Mouse (Mus musculus) intestine, embryonic 14.5 days (tissue): ENCODE measurements around the gene 1810013L24Rik. TPM values are rescaled to one million over a fixed set of nuclear protein-coding genes. Genes with fewer than 3 reads are reported as not detected.

ENCODE experiments used
- ATAC-seq: fragments of 200-750 bp; cut with Nextera tagmentation; replicated peaks from 2 replicates; pipeline ENCODE4 v1.8.0; 2017; ENCODE audit warnings: low read depth, moderate number of reproducible peaks, moderate TSS enrichment, moderate library complexity; ENCODE audit not compliant: low FRiP score, low TSS enrichment
- DNase-seq: peaks from one replicate; pipeline ENCODE4 v3.0.0-alpha.2; 2018; ENCODE audit warnings: low spot score
- H3K27ac ChIP-seq: fragments of 300-500 bp; sonication (generic); 2 replicates; pipeline ENCODE4 v1.5.1; 2014; ENCODE audit warnings: low read depth, mild to moderate bottlenecking, control low read depth
- H3K27me3 ChIP-seq: fragments of 300-500 bp; sonication (generic); replicated peaks from 2 replicates; pipeline ENCODE4 v1.6.1; 2014; ENCODE audit warnings: low read length, control low read depth; ENCODE audit not compliant: control insufficient read depth, insufficient read depth
- H3K36me3 ChIP-seq: fragments of 300-500 bp; sonication (generic); 2 replicates; pipeline ENCODE4 v1.6.1; 2014; ENCODE audit warnings: low read length, control low read depth; ENCODE audit not compliant: control insufficient read depth, insufficient read depth
- H3K4me1 ChIP-seq: fragments of 300-500 bp; sonication (generic); replicated peaks from 2 replicates; pipeline ENCODE4 v1.6.1; 2014; ENCODE audit warnings: low read length, control low read depth, mixed read lengths; ENCODE audit not compliant: control insufficient read depth, insufficient read depth
- H3K4me2 ChIP-seq: fragments of 300-500 bp; sonication (generic); 2 replicates; pipeline ENCODE4 v1.6.1; 2014; ENCODE audit warnings: low read length
- H3K4me3 ChIP-seq: fragments of 300-500 bp; sonication (generic); 2 replicates; pipeline ENCODE4 v1.5.1; 2014; ENCODE audit warnings: low read depth, low read length, control low read depth, mixed read lengths
- H3K9ac ChIP-seq: fragments of 300-500 bp; sonication (generic); 2 replicates; pipeline ENCODE4 v1.6.1; 2014; ENCODE audit warnings: mild to moderate bottlenecking, low read length
- H3K9me3 ChIP-seq: fragments of 300-500 bp; sonication (generic); 2 replicates; pipeline ENCODE4 v1.6.1; 2016; ENCODE audit warnings: low read length, control low read depth; ENCODE audit not compliant: control insufficient read depth
- WGBS: fragments of 180-500 bp; shearing (Covaris S2); extraction: QIAGEN DNeasy Blood & Tissue Kit; methylation state at CpG from one replicate; pipeline ENCODE4 v1.1.7; 2014; 5-methylcytosine and 5-hydroxymethylcytosine counted together
- polyA plus RNA-seq: library from polyadenylated mRNA; unstranded; fragments of >200 nt; fragmentation: Nextera tagmentation; extraction: Ambion mirVana; gene quantifications from 2 replicates; pipeline ENCODE4 v1.2.1, GENCODE M21; 2014

The 1810013L24Rik gene
- polyA plus RNA-seq, 1 experiment from 2014 or later: 14.3 TPM

DNA sequence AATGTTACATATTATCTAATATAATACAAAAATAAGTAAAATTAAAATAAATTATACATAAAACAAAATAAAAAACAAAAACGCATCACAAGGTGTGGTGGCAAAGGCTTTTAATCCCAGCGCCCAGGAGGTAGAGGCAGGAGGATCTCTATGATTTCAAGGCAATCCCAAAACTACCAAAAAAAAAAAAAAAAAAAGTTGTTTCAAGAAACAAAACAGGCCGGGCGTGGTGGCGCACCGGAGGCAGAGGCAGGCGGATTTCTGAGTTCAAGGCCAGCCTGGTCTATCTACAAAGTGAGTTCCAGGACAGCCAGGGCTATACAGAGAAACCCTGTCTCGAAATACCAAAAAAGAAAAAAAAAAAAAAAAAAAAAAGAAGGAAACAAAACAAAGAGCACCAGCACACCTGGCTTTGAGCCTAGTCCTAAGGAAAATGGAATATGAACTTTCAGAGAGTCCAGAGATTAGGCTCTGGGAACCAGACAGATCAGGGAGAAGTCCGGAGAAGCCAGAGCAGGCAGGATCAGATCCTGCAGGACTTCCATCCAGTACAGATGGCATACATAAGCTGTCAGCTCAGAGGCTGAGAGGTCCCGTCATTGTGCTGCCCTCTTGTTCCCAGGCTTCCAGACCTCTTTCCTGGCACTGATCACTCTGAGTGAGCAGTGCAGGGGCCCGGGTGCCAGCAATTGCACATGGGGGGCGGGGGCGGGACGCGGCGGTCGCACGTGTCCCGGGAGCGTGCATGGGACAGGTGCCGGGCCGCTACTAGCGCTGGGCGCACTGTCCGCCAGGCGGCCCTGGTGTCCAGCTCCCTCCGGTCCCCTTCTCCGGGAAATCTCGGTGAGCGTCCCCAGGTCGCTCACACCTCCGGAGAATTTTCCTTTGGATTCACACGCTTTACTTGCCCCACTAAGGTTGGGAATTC, 1.0 kb upstream of the 1810013L24Rik start:
- H3K4me1 ChIP-seq: peaks cover 22% of the 10 kb centered on the region
- H3K36me3 ChIP-seq: peaks cover 24% of the 10 kb centered on the region
- H3K27me3 ChIP-seq: no peaks in the 10 kb centered on the region
- DNase-seq (no peak), ATAC-seq (peak; percentile 57)
- H3K9me3 ChIP-seq: no peaks in the 10 kb centered on the region
- H3K9ac ChIP-seq: peak overlapping the region; percentile 46
- 9% methylated on average over 33 of the region's 33 CpGs for WGBS
- peak overlapping the region; percentile 47 for H3K4me3 ChIP-seq
- peak overlapping the region; percentile 80 for H3K4me2 ChIP-seq
- H3K27ac ChIP-seq: peak overlapping the region; percentile 92

DNA sequence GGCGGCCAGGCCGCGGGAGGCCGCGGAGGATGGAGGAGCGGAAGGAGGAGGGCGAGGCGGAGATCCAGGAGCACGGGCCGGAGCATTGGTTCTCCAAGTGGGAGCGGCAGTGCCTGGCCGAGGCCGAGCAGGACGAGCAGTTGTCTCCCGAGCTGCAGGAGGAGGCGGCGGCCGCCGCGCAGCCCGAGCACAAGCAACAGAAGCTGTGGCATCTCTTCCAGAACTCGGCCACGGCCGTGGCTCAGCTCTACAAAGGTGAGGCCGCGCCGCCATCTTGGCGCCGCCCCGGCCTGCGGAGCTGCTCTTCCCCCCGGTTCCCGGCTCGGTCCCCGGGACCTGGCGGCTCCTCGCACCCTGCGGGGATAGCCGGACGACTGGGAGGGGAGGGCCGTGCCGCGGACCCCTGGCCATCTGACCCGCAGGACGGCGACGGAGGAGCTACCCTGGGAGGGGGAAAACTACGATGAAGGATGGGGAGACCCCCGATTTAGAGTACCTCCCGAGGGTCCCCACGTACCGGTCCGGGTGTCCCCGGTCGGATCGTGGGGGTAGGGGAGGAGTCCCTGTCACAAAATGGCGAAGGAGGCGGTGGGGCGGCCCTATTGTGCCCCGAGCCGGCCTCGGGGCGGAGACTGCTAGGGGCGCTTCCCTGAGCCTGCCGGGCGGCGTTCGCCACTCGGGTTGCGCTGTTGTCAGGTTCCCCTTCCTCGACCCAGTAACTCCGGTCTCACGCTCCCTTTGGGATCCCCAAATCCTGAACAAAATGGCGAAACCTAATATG, 721 bp downstream of the 1810013L24Rik start:
- no peaks in the 10 kb centered on the region for H3K27me3 ChIP-seq
- H3K4me1 ChIP-seq: peaks cover 24% of the 10 kb centered on the region
- H3K9me3 ChIP-seq: no peaks in the 10 kb centered on the region
- DNase-seq (peak; percentile 85), ATAC-seq (peak; percentile 16)
- under 1% methylated on average over 69 of the region's 74 CpGs for WGBS
- peak overlapping the region; percentile 85 for H3K4me2 ChIP-seq
- H3K27ac ChIP-seq: peak overlapping the region; percentile 92
- H3K36me3 ChIP-seq: peaks cover 39% of the 10 kb centered on the region
- H3K4me3 ChIP-seq: peak overlapping the region; percentile 86
- peak overlapping the region; percentile 94 for H3K9ac ChIP-seq

DNA sequence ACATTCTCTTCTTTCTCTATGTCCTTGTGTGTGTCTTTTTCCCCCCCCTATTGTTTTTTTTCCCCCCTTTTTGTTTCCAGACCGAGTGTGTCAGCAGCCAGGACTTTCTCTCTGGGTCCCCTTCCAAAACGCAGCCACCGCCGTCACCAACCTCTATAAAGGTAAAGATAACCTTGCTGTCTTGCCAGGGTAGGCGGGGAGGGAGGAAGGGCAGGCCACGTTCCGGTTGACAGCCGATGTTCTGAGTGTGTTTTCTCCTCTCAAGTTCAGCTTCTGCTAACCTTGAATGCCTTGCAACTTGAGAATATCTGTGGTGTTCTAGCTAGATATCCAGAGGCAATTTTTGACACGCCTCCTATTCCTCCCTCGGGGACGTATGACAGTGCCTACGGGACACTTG, 1.3 kb downstream of the 1810013L24Rik start:
- peaks cover 24% of the 10 kb centered on the region for H3K4me1 ChIP-seq
- 2% methylated on average over 12 of the region's 12 CpGs for WGBS
- no peaks in the 10 kb centered on the region for H3K9me3 ChIP-seq
- peaks cover 41% of the 10 kb centered on the region for H3K36me3 ChIP-seq
- no peaks in the 10 kb centered on the region for H3K27me3 ChIP-seq
- H3K4me2 ChIP-seq: peak overlapping the region; percentile 85
- H3K4me3 ChIP-seq: peak overlapping the region; percentile 86
- ATAC-seq (no peak), DNase-seq (peak; percentile 57)
- H3K9ac ChIP-seq: peak overlapping the region; percentile 94
- no peak overlapping the region for H3K27ac ChIP-seq

DNA sequence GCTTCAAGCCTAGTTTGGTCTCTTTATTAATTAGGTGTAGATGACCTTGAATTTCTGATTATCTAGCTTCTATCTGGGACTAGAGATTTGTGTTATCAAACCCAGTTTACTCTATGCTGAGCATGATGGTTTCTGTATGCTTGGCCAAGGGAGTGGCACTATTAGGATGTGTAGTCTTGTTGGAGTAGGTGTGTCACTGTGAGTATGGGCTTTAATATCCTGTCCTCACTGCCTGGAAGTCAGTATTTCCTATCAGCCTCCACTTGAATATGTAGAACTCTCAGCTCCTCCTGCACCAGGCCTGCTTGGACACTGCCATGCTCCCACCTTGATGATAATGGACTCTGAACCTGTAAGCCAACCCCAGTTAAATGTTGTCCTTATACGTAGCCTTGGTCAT, 7.0 kb downstream of the 1810013L24Rik start:
- Histone ChIP-seq H3K4me1 (peaks cover 19% of the 10 kb centered on the region), H3K9me3 (no peaks in the 10 kb centered on the region), H3K4me2 (no peak overlapping the region), H3K27me3 (no peaks in the 10 kb centered on the region), H3K9ac (no peak overlapping the region), H3K4me3 (no peak overlapping the region), H3K27ac (no peak overlapping the region), H3K36me3 (peaks cover 81% of the 10 kb centered on the region)
- DNase-seq (no peak), ATAC-seq (no peak)
- 100% methylated on average over 1 of the region's 1 CpGs for WGBS

DNA sequence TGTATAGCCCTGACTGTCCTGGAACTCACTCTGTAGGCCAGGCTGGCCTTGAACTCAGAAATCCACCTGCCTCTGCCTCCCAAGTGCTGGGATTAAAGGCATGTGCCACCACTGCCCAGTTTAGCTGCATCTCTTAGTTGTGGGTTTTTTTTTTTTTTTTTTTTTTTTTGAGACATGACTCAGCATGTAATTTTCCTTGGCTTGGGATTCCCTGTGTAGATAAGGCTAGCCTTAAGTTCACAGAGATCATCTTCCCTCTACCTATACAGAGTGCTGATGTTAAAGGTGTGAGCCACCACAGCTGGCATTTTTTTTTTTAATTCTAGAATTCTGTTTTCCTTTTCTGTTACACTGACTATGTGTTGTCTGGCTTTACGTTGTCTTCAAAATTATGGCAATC, 7.7 kb downstream of the 1810013L24Rik start:
- Histone ChIP-seq H3K27ac (no peak overlapping the region), H3K4me2 (no peak overlapping the region), H3K4me1 (peaks cover 14% of the 10 kb centered on the region), H3K9ac (no peak overlapping the region), H3K27me3 (no peaks in the 10 kb centered on the region), H3K4me3 (no peak overlapping the region), H3K9me3 (no peaks in the 10 kb centered on the region), H3K36me3 (peaks cover 76% of the 10 kb centered on the region)
- ATAC-seq: no peak
- WGBS: 91% methylated on average over 1 of the region's 1 CpGs
- no peak for DNase-seq

DNA sequence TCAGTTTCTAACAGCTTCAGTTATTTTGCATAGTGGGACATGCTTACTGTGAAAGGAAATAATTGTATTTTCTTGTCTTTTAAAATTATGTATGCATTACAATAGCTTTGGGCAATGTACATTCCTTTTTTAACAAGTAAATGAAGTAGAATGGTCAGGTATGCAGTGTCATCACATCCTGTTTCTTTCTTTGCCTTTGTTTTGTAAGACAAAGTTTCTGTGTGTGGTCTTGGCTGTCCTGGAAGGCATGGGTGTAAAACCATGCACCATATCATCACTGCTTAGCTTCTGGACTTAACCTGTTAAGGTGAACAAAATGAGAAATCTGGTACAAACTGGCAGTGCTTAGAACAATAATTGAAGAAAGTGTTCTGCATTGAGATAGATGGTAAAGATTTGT, 9.0 kb downstream of the 1810013L24Rik start:
- no peak overlapping the region for H3K9ac ChIP-seq
- no peak overlapping the region for H3K4me3 ChIP-seq
- 0 out of 2 replicates have a peak, but pooled peaks cover 2% of the 10 kb centered on the region for H3K4me1 ChIP-seq
- no peaks in the 10 kb centered on the region for H3K27me3 ChIP-seq
- H3K27ac ChIP-seq: no peak overlapping the region
- ATAC-seq (no peak), DNase-seq (no peak)
- H3K36me3 ChIP-seq: peaks cover 76% of the 10 kb centered on the region
- no peaks in the 10 kb centered on the region for H3K9me3 ChIP-seq
- no peak overlapping the region for H3K4me2 ChIP-seq

DNA sequence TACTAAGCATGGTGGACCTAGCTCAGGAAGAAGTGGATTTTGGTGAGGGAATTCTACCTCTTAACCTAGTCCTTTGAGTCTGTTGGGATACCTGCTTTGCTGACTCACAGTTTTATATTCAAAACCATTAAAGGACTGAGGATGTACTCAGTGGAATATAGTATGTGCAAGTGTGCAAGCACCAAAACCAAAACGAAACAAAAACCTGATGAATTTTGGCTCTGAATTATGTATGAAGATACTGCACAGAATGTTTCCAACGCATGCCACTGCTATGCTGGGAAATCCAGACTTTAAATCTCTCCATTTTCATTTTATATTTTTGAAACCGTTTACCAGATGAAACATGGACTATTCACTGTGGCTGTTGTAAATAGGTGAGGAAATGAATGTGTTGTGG, 10.7 kb downstream of the 1810013L24Rik start:
- Histone ChIP-seq H3K4me2 (no peak overlapping the region), H3K4me3 (no peak overlapping the region), H3K27me3 (no peaks in the 10 kb centered on the region), H3K4me1 (no peaks in the 10 kb centered on the region), H3K9ac (no peak overlapping the region), H3K9me3 (no peaks in the 10 kb centered on the region), H3K36me3 (peaks cover 73% of the 10 kb centered on the region), H3K27ac (no peak overlapping the region)
- WGBS: 96% methylated on average over 3 of the region's 3 CpGs
- ATAC-seq: no peak
- DNase-seq: no peak

DNA sequence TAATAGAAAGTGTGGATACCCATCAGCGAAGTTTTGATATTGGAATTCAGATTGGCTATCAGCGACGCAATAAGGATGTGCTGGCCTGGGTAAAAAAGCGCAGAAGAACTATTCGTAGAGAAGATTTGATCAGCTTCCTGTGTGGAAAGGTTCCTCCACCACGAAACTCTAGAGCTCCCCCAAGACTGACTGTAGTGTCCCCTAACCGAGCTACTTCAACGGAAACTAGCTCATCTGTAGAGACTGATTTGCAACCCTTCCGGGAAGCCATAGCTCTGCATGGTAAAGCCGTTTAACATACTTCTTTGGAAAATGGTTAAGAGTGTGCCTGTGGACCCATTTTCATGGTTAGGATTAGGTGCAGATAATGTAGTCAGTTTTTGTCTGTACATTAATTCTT, 13.1 kb downstream of the 1810013L24Rik start:
- Histone ChIP-seq H3K27me3 (no peaks in the 10 kb centered on the region), H3K4me2 (no peak overlapping the region), H3K4me1 (no peaks in the 10 kb centered on the region), H3K27ac (no peak overlapping the region), H3K36me3 (peaks cover 70% of the 10 kb centered on the region), H3K9ac (no peak overlapping the region), H3K9me3 (no peaks in the 10 kb centered on the region), H3K4me3 (no peak overlapping the region)
- ATAC-seq (no peak), DNase-seq (no peak)
- 91% methylated on average over 10 of the region's 10 CpGs for WGBS
